Mouse (Mus musculus): ENCODE data around the gene Parp6.

DNA sequence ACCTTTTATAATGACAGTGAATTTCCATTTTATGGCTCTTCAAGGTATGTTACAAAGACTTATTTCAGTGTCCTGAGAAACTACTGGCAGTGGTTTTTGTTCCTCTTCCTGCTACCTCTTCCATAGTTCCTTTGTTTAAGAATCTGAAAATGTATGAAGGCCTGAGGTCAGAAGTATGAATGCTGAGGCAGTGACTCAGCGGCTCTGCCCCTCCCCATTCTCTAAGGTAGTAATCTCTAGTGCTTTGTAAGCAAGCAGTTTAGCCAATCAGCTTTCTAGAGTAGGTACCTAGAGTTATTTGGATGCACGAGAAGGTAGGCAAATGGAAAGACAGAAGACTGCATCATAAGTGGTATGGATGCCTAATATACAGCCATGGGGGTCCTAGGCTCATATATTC is 24.2 kb downstream of the Parp6 start:
- TF ChIP-seq CTCF (IDR thresholded peaks at IDR 0.05; ENCODE audit: low read depth, low read length) (no peak), POLR2A (IDR thresholded peaks at IDR 0.05; ENCODE audit: insufficient read depth, low read length) (no peak), EP300 (IDR thresholded peaks at IDR 0.05; ENCODE audit: insufficient read depth, low read depth, low read length) (no peak)

Data from ES-Bruce4 (cell line).